Comparison of ENCODE assay signal across 22 mouse cellular contexts in the genomic region with DNA sequence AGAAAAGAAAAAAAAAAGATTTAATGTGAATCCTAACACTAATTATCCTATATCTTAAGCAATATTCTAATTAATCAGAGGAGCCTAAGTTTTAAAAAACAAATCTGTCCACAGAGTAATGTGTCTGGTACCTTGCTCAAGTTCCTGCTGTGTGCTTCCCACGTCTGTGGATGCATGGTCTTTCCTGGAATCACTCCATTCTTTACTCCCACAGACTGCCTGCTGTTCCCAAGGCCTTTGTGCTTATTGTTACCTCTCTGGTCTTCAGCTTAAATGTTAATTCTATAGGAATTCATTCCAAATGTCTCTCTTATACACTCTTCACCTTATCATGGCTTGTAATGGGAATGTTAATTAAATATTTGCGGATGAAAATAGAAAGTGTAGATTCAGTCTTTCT.
DNase-seq lines count a peak whose midpoint lies in the region; ATAC-seq lines count a peak whose summit lies in the region.
"Had no signal": no experiment of that assay in that cellular context is flagged by ENCODE, and none has a peak within 500 bp of the region (broad histone marks: within the 10 kb centered on the region; RNA-seq: fewer than 3 reads in every experiment).

No protein-coding gene starts in this region.

- ATAC-seq in frontal cortex, adult (ENCODE audit: low TSS enrichment) = peak; percentile 97
- ATAC-seq: forebrain, embryonic 15.5 days; hindbrain, postnatal 0 days had no signal

- no peak for DNase-seq in frontal cortex, postnatal 25 days (ENCODE audit: low spot score in 2 of 2)
- DNase-seq in layer of hippocampus, adult 9-11 months = peak; percentile 18
- DNase-seq in layer of hippocampus, adult 11-12 months (ENCODE audit: low spot score) = no peak
- peak; percentile 10 for DNase-seq in right cerebral cortex, adult 18-20 months
- DNase-seq in right cerebral cortex, postnatal 14 days = no peak
- DNase-seq in telencephalon, adult 2 months (ENCODE audit: low read depth, low spot score) = peak; percentile 63
- no peak for DNase-seq in ovary, postnatal 36 days (ENCODE audit: low spot score)
- DNase-seq: adrenal gland, postnatal 10 days; adrenal gland, postnatal 36 days; cerebellum, adult 11-12 months; cerebellum, adult 8-10 months; cerebellum, postnatal 10 days; cerebellum, postnatal 36 days; embryo, embryonic 11 days; gastrocnemius, postnatal 10 days; gastrocnemius, postnatal 36 days; heart, adult 2 months; heart, postnatal 14 days; heart, postnatal 4 days had no signal

Comparison
In these comparisons a context has a peak if more than half of its experiments do, and no peak if none do; other contexts are left out.
1. DNase-seq: peak in layer of hippocampus, adult 9-11 months (single experiment), right cerebral cortex, adult 18-20 months (single experiment) and telencephalon, adult 2 months (single experiment); none in frontal cortex, postnatal 25 days (0 of 2), layer of hippocampus, adult 11-12 months (single experiment), right cerebral cortex, postnatal 14 days (single experiment) and ovary, postnatal 36 days (single experiment).